Comparison of ENCODE assay signal across 10 mouse cellular contexts in genomic region chr10:108334096-108334495, GRCm38 (mm10). TPM values are rescaled to one million over a fixed set of nuclear protein-coding genes. Genes with fewer than 3 reads are reported as not detected.
DNase-seq lines count a peak whose midpoint lies in the region; ATAC-seq lines count a peak whose summit lies in the region.
"Had no signal": no experiment of that assay in that cellular context is flagged by ENCODE, and none has a peak within 500 bp of the region (broad histone marks: within the 10 kb centered on the region; RNA-seq: fewer than 3 reads in every experiment).

No protein-coding gene starts in this region.

- 20% methylated on average over 1 of the region's 1 CpGs for WGBS in heart, embryonic 13.5 days
- 32% methylated on average over 1 of the region's 1 CpGs for WGBS in neural tube, embryonic 11.5 days
- WGBS in liver, embryonic 15.5 days (ENCODE audit: insufficient replicate concordance), result 18% methylated on average over 1 of the region's 1 CpGs

- H3K27me3 ChIP-seq in heart, embryonic 13.5 days (replicated peaks), result peaks cover 15% of the 10 kb centered on the region
- H3K27me3 ChIP-seq in neural tube, embryonic 11.5 days (ENCODE audit: control insufficient read depth, insufficient read depth, low read length), result peaks cover 4% of the 10 kb centered on the region; the same call in 1 of the 2 replicates
- peaks cover 48% of the 10 kb centered on the region for H3K27me3 ChIP-seq in liver, embryonic 15.5 days

- H3K4me2 ChIP-seq in heart, embryonic 13.5 days, result peak overlapping the region; percentile 83
- H3K4me2 ChIP-seq in neural tube, embryonic 11.5 days (ENCODE audit: low read depth), result peak overlapping the region; percentile 86
- H3K4me2 ChIP-seq in liver, embryonic 15.5 days, result peak overlapping the region; percentile 87

- H3K9me3 ChIP-seq in heart, embryonic 13.5 days, result no peaks in the 10 kb centered on the region
- no peaks in the 10 kb centered on the region for H3K9me3 ChIP-seq in neural tube, embryonic 11.5 days (ENCODE audit: control insufficient read depth, low read length)
- H3K9me3 ChIP-seq in liver, embryonic 15.5 days (replicated peaks), result no peaks in the 10 kb centered on the region

- H3K4me3 ChIP-seq in heart, embryonic 13.5 days, result peak overlapping the region; percentile 82
- H3K4me3 ChIP-seq in neural tube, embryonic 11.5 days (ENCODE audit: low read depth, low read length), result no peak overlapping the region
- no peak overlapping the region for H3K4me3 ChIP-seq in liver, embryonic 15.5 days (replicated peaks)

- peaks cover 24% of the 10 kb centered on the region for H3K36me3 ChIP-seq in heart, embryonic 13.5 days
- H3K36me3 ChIP-seq in neural tube, embryonic 11.5 days (ENCODE audit: control insufficient read depth, insufficient read depth, low read length), result no peaks in the 10 kb centered on the region
- H3K36me3 ChIP-seq in liver, embryonic 15.5 days (replicated peaks), result no peaks in the 10 kb centered on the region

- intact Hi-C loops in heart, postnatal 10 days (cut with DNase I), result loop anchor here (5.0 kb wide), 1 partner anchor 98 kb away; no protein-coding TSS in a partner anchor

- DNase-seq in heart, postnatal 10 days, result no peak
- no peak for DNase-seq in neural tube, embryonic 11.5 days (ENCODE audit: low spot score)
- DNase-seq in neural tube, embryonic 10.5 days (ENCODE audit: extremely low spot score, low spot score), result no peak
- DNase-seq in T-cell, adult 2 months (ENCODE audit: low spot score), result no peak
- no peak for DNase-seq in adipocyte (ENCODE audit: low spot score)
- DNase-seq in frontal cortex, adult 2 months (ENCODE audit: extremely low spot score in 1 of 2, low spot score in 1 of 2), result no peak
- DNase-seq: cerebellum, postnatal 25 days had no signal

- H3K9ac ChIP-seq in heart, embryonic 13.5 days, result peak overlapping the region; percentile 93; the same call in 1 of the 2 replicates
- no peak overlapping the region for H3K9ac ChIP-seq in neural tube, embryonic 11.5 days (ENCODE audit: low read length)
- H3K9ac ChIP-seq in liver, embryonic 15.5 days, result no peak overlapping the region

- H3K27ac ChIP-seq in heart, embryonic 13.5 days (replicated peaks), result no peak overlapping the region
- no peak overlapping the region for H3K27ac ChIP-seq in neural tube, embryonic 11.5 days (ENCODE audit: low read depth, low read length)
- no peak overlapping the region for H3K27ac ChIP-seq in liver, embryonic 15.5 days (replicated peaks)

- peaks cover 33% of the 10 kb centered on the region for H3K4me1 ChIP-seq in heart, embryonic 13.5 days
- H3K4me1 ChIP-seq in neural tube, embryonic 11.5 days (ENCODE audit: control insufficient read depth, insufficient read depth, low read length), result 0 out of 2 replicates have a peak, but pooled peaks cover 1% of the 10 kb centered on the region
- H3K4me1 ChIP-seq in liver, embryonic 15.5 days (replicated peaks), result peaks cover 23% of the 10 kb centered on the region

- no peak for ATAC-seq in heart, embryonic 13.5 days (ENCODE audit: extremely low read depth, insufficient number of reproducible peaks, low FRiP score, low TSS enrichment)
- ATAC-seq in neural tube, embryonic 11.5 days (ENCODE audit: insufficient read depth, low FRiP score, low TSS enrichment), result no peak
- no peak for ATAC-seq in liver, embryonic 15.5 days (ENCODE audit: insufficient read depth)
- ATAC-seq: CD4-positive, CD25-positive, alpha-beta regulatory T cell, adult 4 months had no signal

RNA-seq across cellular contexts. Expression of gene Pawr, which starts 2.2 kb away (rescaled TPM):
- 9.9 and 10.3 TPM in 2 replicates for polyA plus RNA-seq in heart, embryonic 13.5 days (2015; fragmentation: Nextera tagmentation; extraction: Ambion mirVana)
- total RNA-seq in heart, postnatal 10 days (2021), result 1 to 10 TPM; 3.9 to 4.1 TPM
- polyA plus RNA-seq in neural tube, embryonic 11.5 days (2014; fragmentation: Nextera tagmentation; extraction: Ambion mirVana), result 15.1 TPM in 2 replicates
- 4.1 and 4.5 TPM in 2 replicates for polyA plus RNA-seq in liver, embryonic 15.5 days (2015; fragmentation: Nextera tagmentation; extraction: Ambion mirVana)
- 2.8 and 3.9 TPM in 2 replicates for polyA plus RNA-seq in frontal cortex, adult 2 months (2012; rRNA removed)
- polyA plus RNA-seq: CD4-positive, CD25-positive, alpha-beta regulatory T cell, adult 4 months had no signal
